Mouse (Mus musculus): Measurements from ENCODE around the gene Lypd6b.

- TF ChIP-seq POLR2A (IDR thresholded peaks at IDR 0.05; ENCODE audit: low read depth, low read length): no peak
- TF ChIP-seq CTCF (IDR thresholded peaks at IDR 0.05; ENCODE audit: borderline replicate concordance, insufficient read depth, low read length): no peak
These were observed 26.5 kb downstream of the Lypd6b start for GRCm38 (mm10) chr2:49814011-49814410.
